Mouse (Mus musculus) left cerebral cortex, postnatal 14 days (tissue): ENCODE results near the gene Shbg. TPM values are rescaled to one million over a fixed set of nuclear protein-coding genes. Genes with fewer than 3 reads are reported as not detected.
A peak's percentile ranks its signal among the peaks of the same experiment; 100 is the strongest.

Source experiments
- DNase-seq, 2 experiments: peaks; one replicate each; pipeline ENCODE4 v3.0.0; 2021 to 2022; ENCODE audit warnings: low spot score in 2 of 2, mixed read lengths in 1 of 2
- intact Hi-C: fragments of 180-260 bp; cut with DNase I; formaldehyde crosslinking; loops from one replicate; pipeline ENCODE4 v1.15.1; 2025
- total RNA-seq, 2 experiments: library from RNA; stranded (reverse); gene quantifications; 2 replicates each; pipeline ENCODE4 v1.2.3; 2021

Gene Shbg
- total RNA-seq, 2 experiments from 2014 or later = not detected

DNA sequence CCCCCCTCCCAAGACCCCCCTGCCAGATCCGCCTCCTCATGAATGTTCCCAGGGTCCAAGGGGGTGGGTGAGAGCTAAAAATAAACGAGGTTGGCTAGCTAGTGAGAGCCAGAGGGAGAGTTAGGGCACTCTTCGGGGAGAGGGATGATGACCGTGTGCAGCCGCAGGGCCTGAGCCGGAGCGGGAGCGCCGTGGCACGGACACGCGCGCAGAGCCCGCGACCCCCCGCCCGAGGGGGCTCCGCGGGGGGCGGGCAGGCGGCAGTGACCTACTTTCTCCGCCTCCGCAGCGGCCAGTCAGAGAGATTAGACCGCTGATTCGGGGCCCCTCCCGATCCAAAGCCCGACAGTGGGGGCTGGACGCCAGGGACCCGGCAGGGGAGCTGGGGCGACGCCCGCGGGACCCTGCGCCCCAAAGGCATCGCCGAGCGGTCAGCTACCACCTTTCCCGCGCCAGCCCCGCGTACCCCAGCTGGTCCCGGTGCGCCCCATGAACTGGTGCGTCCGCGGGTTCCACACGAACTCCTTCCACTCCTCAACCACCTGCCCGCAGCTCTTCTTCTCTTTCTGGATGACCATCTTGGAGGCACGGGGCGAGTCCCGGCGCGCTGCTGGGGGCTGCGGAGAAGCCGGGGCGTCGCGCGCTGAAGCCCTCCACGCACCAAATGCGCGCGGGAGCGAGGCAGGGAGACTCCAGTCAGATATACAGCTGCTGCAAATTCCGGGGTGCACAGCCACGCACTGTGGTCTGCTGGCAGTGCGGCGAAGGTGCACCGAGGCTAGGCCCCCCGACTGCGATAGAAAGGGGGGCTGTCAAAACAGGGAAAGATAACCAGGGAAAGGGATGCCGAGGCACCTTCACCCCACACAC is 12.7 kb downstream of the Shbg start:
- intact Hi-C loops = no loop called here
- DNase-seq = peak; percentile 31 to 49

DNA sequence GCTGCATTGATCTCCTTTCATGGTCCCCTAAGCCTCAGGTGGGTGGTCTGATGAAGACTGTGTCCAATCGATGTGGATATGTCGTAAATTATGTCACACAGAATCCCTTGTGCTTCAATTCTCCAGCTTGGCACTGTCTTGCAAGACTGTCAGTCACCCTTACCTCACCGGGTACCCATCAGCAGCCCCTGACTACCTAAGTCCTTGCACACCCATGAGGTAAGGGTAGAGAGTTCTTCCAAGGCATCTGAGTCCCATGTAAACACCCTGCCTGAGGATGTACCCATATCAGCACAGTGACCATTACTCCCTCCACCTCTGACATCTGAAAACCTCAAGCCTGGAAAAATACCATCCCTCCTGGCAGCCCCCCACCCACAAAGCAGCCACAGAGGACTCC is 13.4 kb downstream of the Shbg start:
- no peak for DNase-seq
- intact Hi-C loops = no loop called here

DNA sequence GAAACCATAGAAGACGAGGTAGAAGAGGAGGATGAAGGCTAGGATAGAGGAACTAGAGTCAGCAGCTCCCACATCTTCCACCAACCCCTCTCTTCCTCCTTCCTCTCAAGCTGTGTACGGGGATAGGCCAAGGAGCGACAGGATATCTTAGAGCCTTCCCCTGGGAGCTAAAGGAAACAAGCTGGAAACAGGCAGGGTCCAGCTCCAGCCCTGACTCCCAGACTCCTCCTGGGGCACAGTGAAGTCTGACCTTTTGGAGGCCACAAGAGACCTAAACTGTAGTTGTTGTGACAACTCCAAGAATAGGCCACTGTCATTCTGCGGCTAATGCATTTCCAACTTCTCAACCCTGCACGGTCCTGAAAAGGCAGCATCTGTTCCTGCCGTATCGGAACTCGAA is 14.2 kb downstream of the Shbg start:
- no peak for DNase-seq
- intact Hi-C loops = no loop called here

DNA sequence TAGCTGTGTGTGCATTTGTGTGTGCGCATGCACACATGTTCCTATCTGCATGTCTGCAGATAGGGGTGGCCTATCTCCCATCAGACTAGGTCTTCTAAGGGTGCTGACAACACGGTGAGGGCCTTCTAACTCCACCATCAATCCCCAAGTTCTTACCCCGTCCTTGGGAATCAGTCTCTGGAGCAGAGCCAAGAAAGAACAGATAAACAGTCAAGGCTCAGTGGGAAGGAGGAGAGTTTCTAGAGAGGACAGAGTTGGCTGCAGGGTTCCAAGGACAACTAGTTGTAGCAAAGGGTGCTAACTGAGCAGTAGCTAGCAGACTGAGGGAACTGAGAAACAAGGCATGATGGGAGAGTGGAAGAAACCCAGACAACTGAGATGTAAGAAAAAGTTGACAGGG is 15.9 kb downstream of the Shbg start:
- no peak for DNase-seq
- intact Hi-C loops = no loop called here

DNA sequence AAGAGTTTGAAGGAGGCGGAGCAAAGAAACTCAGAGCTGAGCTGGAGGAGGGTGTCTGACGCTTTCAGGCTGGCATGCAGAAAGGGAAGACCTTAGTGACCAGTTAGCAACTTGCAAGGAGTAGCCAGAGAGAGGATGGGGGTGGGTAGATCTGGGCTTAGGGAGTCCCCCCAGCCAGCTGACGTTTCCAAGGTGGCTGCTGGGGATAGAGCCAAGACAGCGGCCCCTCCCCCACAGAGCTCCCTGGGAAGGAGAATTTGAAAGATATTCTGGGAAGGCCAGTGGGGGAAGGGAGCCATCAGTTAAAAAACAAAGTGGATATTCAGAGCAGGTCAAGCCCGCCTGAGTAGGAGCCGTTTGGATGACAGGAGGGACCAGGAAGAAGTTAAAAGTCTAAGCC is 17.6 kb downstream of the Shbg start:
- intact Hi-C loops = no loop called here

DNA sequence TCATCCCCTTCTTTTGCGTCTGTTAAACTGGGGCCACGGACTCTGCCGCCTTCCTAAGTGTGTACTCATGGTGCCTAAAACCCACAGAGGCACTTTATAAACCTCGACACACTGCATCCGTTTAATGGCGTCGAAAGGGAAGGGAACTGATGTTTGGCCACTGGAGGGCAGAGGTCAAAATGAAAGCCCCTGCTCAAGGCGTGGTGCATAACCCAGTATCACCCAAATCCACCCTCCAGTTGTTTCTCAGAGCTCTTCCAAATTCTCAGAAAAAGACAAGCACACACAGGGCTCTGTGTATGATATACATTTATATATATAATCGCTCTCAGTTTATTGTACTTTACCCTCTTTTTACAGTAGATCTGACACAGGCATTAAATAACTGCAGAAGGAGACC is 18.3 kb downstream of the Shbg start:
- DNase-seq = no peak
- intact Hi-C loops = no loop called here

More for the DNA sequence above, 17.6 kb downstream of the Shbg start:
- peak; percentile 75 to 81 for DNase-seq

DNA sequence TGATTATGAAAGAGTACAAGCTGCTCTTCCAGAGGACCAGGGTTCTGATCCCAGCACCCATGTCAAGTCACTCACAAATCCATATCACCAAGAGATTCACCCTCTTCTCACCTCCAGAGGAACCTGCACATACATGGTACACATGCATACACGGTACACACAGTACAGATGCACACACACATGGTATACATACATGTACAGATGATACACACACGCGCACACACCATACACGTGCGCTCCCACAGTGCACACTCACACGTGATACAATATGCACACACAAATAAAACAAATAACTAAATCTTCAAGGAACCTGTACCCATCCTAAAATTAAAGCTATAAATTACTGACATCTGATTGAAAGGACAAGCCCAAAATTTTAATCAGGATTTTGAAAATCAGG is 22.9 kb downstream of the Shbg start:
- intact Hi-C loops = no loop called here
- DNase-seq = no peak

DNA sequence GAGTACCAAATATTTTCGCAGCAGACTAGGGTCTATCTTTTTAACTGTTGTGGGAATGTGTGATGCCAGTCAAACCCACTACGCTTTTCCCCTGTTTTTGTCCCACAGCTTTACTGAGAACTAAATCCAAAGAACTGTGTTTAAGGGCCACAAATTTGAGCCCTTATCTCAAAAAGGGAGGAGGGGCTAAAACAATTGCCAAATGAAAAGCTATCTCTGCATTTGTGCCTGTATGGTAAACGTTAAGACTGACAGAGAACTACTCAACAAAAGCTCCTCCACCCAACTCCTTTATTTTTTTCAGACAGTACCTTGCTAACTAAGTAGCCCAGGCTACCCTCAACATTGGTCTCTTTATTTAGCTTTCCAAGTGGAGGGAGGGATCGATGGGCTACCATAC is 24.9 kb downstream of the Shbg start:
- DNase-seq = no peak
- intact Hi-C loops = no loop called here

DNA sequence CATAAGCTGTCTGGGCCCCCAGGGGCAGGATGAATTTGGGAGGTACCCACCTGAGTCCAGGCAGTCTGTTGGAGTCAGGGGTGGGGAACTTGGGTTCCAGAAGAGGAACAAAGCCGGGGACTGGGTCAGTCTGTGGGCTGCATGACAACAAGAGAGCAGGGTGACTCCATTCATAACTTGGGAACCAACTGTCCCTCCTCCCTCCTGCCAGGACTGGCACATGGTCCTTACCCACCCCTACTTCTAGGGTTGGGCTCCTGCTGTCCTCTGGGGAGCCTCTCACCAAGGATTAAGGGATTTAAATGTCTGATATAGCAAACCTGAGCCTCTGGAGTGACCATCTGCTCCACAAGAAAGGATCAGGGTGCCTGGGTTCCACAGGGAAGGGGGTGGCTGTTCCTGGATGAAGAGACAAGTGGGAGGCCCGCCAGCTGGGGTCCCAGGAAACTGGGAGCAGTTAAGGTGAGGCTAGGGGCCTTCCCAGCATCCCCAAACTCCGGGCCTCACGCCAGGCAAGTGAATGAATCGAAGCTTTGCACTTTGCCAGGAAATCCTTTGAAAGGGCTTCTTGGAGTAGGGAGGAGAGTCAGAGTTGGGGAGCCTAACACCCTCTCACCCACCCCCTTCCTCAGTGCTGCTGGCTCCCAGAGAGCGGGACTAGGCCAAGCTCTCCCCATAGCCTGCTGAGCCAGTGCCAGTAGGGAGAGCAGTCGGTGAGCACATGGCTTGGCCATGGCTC is 25.6 kb downstream of the Shbg start:
- intact Hi-C loops = no loop called here
- DNase-seq = peak; percentile 72 to 83

DNA sequence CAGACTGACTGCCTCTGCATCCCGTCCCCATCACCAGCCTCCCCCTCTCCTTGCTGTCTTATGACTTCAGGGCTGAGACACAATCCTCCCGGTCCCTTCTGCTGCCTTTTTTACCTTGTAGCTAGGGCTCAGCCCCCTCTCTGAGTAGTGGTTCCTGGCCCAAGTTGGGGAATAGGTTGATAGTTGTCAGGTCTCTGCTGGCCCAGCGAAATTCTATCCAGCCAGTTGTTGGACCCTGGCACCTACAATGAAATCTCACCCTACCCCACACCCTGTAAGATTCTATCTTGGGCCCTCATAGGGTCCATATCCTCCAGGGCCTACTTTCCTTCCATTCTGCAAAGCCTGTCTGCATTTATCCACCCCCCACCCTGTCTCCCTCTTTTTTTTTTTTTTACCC is 26.3 kb downstream of the Shbg start:
- no peak for DNase-seq
- intact Hi-C loops = no loop called here

DNA sequence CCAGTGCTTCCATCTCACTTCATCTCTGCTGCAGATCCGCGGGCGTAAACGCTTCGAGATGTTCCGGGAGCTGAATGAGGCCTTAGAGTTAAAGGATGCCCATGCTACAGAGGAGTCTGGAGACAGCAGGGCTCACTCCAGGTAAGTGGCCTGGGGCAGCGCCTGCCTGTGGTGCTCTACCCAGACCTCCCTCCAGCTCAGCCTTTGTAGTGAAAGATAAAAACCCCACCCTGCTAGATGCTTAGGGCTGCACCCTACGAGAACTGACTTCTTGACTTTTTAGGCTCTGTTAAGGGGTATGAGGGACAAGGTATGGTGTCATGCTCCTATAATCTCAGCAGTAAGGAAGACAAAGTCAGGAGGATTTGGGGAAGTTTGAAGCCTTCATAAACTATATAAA is 27.1 kb downstream of the Shbg start:
- no peak for DNase-seq
- intact Hi-C loops = no loop called here

DNA sequence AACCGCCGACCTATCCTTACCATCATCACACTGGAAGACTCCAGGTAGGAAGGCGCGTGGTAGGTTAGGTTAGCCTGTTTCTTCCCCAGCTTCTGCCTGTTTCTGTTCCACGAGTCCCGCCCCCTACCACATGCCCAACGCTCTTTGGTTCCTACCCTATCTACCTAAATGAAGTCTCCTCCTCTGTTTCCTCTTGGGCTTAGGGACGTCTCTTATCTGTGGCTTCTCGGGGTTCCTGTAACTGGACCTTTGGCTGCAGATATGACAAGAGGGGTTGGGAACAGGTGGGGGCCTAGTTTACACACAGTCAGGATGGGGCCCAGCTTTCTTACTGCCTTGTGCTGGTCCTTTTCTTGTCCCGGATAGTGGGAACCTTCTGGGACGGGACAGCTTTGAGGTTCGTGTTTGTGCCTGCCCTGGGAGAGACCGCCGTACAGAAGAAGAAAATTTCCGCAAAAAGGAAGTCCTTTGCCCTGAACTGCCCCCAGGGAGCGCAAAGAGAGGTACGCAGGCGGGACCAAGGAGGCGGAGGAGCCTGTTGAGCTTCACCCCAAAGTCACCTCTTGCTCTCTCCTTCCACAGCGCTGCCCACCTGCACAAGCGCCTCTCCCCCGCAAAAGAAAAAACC is 28.4 kb downstream of the Shbg start:
- intact Hi-C loops = no loop called here
- no peak for DNase-seq

DNA sequence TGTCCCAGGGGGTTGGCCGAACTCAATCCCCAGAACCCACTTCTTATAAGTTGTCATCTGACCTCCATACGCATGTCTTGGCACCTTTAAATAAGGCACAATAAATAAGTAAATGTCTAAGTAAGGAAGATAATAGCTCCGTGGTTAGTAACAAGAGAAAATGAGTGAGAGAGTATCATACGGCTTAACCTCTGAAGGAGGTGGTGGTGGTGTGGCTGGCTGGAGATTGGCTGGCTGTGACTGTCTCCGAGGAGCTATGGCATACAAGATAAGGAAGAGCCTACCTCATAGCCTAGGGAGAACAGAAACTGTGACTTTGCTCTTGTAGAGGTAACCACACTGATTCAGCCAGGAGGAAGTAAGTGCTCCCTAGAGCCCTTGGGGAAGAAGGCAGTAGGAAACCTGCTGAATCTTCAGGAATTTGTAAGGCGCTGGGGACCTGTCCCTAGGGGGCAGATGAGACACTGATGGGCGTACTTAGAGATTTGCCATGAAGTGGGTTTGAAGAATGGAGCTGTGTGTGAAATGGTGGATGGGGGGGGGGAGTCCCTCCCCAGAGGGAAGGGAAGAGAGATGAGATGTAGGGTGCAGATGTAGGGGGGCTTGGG is 31.9 kb downstream of the Shbg start:
- no peak for DNase-seq
- intact Hi-C loops = no loop called here

DNA sequence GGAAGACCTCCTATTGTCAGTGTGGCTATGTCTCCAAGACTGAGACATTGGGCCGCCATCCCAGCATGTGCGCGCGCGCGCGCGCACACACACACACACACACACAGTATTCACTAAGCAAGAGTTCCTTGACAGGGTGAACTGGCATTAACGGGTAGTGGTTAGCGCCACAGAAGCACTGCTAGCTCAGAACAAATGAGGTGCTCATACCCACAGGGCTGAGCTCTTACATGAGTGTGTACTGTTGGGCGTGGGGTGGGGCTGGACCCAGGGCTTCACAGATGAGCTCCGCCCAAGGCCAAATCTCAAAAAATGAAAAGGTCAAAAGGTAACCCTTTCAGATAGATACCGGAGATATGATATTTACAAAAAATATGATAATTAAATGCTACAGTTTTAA is 32.8 kb downstream of the Shbg start:
- no peak for DNase-seq
- intact Hi-C loops = no loop called here

DNA sequence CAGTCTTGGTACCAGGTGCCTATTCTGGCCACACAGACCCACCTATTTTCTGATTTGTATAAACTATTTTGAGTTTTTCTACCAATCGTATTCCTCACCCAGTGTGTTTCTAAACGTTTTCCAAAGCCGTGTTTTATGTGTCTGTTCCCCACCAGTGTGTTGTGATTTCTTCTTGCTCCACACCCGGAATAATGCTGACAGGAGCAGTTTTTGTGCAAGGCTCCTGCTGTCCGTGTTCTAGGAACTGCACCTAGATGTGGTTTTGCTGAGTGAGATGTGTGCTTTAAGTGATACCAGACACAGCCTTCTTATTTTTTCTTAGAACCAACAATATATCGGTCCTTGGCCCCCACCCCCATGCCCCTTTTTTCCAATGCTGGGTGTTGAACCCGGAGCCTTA is 33.7 kb downstream of the Shbg start:
- DNase-seq = no peak
- intact Hi-C loops = no loop called here

DNA sequence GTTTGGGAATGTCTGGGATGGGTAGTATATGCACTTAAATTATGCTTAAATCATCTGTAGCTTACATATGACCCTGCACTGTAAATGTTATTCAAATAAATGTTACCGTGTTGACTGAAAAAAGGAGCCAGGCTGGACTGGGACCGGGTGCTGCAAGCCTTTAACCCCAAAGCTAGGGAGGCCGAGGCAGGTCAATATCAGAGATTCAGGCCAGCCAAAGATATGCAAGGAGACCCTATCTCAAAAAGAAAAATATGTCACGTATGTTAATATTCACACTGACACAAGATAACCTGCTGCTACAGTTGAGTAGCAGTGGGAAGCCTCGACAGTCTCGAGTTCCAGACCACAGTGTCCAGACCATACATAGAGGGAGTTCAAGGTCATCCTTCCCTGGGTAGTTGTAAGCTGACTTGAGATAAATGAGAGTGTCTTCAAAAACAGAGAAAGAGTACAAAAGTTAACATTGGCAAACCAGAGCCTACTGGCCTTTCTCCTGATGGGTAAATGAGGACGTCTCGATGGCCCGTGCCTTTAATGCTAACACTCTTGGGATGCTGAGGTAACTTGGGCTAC is 35.4 kb downstream of the Shbg start:
- intact Hi-C loops = no loop called here
- DNase-seq = no peak

DNA sequence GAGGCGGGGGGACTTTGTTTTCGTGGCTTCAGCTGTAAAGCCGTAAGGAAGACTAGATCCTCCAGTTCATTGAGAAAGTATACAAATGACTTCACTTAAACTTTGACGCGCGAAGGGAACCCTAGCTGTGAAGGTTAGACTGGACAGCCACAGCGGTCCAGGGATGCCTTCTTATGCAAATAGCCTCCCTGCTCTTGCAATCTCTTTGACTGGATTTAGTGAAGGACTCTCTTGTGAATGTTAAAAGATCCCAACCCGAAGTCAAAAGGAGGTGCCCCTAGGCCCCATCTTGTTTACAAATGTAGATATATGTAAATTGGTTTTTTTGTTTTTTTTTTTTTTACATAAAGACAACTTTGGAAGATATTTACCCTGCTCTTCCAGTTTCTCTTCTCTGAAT is 35.9 kb downstream of the Shbg start:
- intact Hi-C loops = loop anchor here (2.0 kb wide), 1 partner anchor 33 kb away; no protein-coding TSS in a partner anchor
- DNase-seq = no peak

DNA sequence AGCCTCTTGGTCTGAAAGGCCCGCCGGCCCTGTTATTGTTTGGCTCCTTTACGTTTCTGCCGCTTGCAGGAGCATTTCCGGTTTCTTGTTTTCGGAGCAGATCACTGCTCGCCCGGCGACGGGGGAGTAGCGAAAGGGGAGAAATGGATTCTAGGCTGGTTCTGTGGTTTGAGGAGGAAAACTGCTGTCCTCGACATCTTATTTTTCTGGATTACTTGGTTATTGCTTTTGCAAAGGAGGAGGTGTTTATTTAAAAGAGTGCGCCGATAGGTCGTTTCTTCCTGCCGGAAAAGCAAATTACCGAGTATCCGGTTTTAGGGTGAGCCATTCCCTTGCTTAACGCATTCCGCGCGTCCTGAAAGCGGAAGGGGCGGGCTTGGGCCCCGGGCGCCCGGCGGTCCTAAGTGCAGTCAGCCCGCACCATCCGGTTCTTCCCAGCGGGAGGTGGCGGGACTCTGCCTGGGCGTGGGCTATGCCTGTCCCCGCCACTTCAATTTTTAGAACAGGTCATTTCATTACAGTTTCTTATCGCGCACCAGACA is 36.5 kb downstream of the Shbg start:
- intact Hi-C loops = loop anchor here (2.0 kb wide), 1 partner anchor 34 kb away; no protein-coding TSS in a partner anchor
- DNase-seq = peak; percentile 90 to 92

DNA sequence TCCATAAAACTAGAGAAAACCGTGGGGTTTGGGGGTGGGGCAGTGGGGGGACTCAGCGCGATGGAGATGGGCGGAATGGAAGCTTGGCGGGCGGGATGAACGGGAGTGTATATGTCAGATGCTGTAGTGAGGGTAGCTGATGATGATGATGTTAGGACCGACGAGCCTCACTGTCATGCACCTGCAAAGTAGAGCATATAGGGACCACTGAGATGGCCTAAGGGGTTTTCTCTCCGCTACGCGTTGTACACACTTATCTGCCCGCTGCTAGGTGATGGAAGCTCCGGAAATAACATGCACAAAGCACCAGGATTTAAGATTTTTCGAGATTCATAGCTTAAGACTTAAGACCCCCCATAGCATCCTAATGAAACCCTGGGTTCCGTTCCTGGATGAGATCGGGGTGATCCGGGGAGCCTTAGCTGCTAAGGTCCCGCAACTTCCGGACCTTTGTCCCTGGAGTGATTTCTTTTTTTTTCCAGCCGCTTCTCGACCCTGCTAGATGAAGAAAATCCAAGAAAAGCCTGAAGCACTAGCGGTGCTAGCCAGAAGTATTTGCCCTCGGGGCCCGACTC is 37.0 kb downstream of the Shbg start:
- intact Hi-C loops = loop anchor here (2.0 kb wide), 1 partner anchor 34 kb away; no protein-coding TSS in a partner anchor
- DNase-seq = no peak
